Mouse (Mus musculus) spleen, adult 2 months (tissue): ENCODE measurements around the gene Piga.

Source experiments
- CTCF ChIP-seq: fragments of 200-500 bp; IDR thresholded peaks from 2 replicates; pipeline ENCODE4 v1.5.1; 2011; ENCODE audit warnings: mild to moderate bottlenecking, inconsistent platforms; ENCODE audit not compliant: insufficient read depth, insufficient read length, insufficient replicate concordance; ENCODE audit errors: extremely low read depth
- POLR2A ChIP-seq: fragments of 200-500 bp; IDR thresholded peaks from 2 replicates; pipeline ENCODE4 v1.6.1; 2011; ENCODE audit warnings: low read depth, low read length, inconsistent platforms

GRCm38 (mm10) chrX:164410562-164410961, 9.0 kb upstream of the Piga start:
- TF ChIP-seq CTCF (no peak), POLR2A (no peak)
